Mouse (Mus musculus): ENCODE measurements at regions not wholly inside any gene's neighbourhood (a gene's known extent, or its start where the extent isn't known, plus 50 kb on each side); places are given as distances from the start of the nearest gene placed in this dataset.

DNA sequence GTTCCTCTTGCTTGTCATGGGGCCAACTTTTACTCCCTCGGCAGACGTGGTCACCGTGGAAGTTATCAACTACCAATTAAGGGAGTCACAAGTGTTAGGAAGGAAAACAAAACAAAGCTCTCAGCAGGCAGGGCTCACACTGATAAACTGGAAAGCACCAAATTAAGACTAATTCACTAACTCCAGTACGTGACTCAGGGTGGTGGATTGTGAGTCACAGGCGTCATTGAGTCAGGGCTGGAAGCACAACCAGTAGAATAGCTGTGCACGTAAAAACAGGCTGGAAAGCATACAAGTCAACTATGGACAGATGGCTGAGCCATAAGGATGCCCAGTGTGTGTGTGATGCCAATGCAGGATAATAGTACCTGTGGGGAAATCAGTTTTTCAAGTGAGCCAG, 204.9 kb downstream of the Gja1 start:
- DNase-seq (ENCODE audit: low spot score in 2 of 2), result no peak

GRCm38 (mm10) chr10:56587205-56587604, 210.1 kb downstream of the Gja1 start:
- DNase-seq (ENCODE audit: low spot score in 2 of 2), result no peak

DNA sequence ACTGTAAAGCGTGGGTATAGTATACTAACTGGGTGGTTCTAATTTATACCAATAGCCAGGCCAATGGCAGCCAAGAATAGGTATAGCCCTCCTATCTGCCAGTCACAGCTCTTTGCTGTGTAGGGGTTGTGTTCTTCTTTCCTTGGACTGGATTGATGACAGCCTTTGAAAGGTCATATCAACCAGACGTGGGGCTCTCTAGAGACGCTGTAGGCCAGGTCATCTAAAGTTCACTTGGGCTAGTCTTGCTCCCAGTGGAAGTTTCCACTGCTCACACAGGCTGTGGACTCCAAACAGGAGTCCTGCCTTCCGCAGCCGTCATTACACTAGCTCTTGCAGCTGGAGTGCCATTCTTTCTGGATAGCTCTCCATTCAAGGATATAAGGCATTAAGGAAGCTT, 220.3 kb downstream of the Gja1 start:
- no peak for DNase-seq (ENCODE audit: low spot score in 2 of 2)

DNA sequence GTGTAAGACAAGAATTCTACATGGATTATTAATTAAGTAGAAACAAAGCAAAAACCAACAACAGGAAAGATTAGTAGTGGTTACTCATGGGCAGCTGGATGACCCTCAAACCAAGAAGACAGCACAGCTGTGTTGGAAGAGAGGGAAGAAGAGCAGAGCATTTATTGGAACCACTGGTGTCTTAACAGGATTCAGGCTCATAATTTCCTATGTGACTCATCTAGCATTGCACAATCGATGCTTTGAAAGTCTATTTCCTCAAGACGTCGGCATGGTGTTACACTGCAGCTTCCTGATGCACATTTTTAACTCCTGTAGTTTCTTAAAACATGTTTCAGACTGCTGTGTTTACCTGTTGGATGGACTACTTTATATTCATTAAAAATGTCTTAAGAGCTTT, 221.1 kb downstream of the Gja1 start:
- DNase-seq (ENCODE audit: low spot score in 2 of 2), result no peak

DNA sequence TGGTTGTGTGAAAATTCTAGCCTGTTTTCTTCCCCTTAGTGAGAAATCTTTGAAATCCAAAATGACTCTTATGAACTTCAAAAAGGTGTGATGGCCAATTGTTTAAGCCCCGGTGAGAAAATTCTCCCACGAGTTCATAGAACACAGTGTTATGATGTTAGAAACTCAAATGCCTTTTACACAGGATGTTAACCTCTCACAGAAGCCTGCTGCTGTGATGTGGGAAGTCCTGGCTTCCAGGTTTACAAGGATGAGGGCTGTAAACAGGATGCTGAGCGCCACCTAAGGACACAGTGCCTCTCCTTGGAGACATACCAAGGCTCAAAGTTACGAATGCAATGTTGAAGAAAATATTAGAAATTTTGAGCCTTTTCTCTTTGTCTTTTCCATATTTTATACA, 222.8 kb downstream of the Gja1 start:
- no peak for DNase-seq (ENCODE audit: low spot score in 2 of 2)

DNA sequence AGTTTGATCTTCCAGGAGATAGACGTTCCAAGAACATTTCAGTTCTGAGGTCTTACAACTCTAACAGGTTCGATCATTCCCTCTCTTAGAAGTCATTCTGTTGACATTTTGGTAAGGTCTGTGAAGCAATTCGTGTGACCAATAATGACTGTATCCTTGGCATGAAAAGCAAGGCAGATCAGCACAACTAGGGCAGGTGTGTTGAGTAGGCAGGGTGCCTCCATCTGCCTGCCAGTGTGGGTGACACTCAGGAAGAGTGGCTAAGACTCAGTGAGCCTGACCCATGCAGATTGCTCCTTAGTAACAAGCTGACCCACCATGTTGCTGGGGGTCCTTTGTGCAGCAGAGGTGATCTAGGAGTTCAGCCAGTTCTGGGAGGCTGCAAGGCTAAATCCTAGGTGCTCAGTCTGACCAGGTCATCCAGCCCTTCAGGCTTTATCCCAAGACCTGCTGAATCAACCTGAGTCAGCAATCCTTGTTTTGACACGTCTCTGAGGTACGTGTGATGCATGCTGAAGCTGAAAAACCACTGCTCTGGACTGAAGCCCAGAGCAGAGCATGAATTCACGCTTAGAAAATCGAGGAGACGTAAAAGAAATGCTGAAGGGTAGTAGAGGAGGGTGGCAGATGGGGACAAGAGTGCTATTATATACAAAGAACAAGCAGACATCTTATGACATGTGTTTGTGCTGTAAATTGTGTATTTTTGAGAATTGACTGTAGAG, 234.6 kb downstream of the Gja1 start:
- peak in 1 of 2 experiments; percentile 6 for DNase-seq (ENCODE audit: low spot score in 2 of 2)

DNA sequence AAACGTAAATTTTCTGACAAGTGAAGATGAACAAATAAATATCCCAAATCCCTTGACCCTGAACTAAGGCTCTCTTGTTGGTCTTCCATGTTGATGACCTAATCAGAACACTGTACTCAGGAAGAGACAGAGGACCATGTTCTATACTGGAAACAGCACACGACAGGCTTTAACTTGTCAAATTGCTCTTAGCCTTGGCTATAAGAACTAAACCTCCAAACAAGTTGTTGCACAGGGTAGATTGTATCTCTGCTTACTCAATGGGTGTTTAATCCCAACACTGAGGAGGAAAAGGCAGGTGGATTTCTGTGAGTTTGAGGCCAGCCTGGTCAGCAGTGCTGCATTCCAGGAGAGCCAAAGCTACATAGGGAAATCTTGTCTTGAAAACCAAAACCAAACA, 265.5 kb downstream of the Gja1 start:
- no peak for DNase-seq (ENCODE audit: low spot score in 2 of 2)

GRCm38 (mm10) chr10:56643376-56644135, 266.4 kb downstream of the Gja1 start:
- no peak for DNase-seq (ENCODE audit: low spot score in 2 of 2)

DNA sequence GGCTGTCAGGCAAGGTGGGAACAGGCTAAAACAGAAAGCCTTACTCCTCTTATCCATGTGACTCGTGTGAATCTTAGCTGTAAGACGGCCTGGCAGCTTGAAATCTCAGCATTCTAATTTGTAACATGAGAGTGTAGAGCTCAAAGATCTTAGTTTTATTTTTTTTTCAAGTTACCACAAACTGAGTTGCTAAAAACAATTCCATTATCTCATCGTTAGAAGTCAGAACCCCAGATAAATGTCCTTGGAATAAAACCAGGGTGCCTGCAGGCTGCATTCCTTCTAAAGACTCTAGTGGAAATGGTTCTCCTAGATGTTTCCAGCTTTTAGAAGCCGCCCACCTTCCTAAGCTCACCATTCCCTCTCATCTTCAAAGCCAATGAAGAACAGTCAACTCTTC, 283.4 kb downstream of the Gja1 start:
- DNase-seq (ENCODE audit: low spot score in 2 of 2), result no peak

DNA sequence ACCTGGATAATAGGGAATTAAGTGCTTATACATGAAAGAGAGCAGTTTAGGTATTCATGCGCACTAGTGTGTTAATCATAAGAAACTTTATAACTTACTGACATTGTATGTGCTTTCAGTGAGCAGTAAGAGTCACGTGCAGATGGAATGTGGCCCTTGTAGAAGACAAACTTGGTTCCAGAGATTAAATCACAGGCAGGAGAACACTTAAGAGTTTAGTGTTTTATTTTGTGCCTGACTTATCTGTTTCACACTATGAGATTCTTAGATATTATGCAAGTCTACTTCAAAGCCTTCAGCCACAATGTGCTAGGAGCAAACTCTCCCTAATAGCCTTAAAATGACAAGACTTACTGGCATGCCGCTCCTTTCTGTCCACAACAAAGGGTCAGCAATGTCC, 296.8 kb downstream of the Gja1 start:
- DNase-seq (ENCODE audit: low spot score in 2 of 2), result no peak

GRCm38 (mm10) chr10:56682901-56683300, 305.8 kb downstream of the Gja1 start:
- no peak for DNase-seq (ENCODE audit: low spot score in 2 of 2)

DNA sequence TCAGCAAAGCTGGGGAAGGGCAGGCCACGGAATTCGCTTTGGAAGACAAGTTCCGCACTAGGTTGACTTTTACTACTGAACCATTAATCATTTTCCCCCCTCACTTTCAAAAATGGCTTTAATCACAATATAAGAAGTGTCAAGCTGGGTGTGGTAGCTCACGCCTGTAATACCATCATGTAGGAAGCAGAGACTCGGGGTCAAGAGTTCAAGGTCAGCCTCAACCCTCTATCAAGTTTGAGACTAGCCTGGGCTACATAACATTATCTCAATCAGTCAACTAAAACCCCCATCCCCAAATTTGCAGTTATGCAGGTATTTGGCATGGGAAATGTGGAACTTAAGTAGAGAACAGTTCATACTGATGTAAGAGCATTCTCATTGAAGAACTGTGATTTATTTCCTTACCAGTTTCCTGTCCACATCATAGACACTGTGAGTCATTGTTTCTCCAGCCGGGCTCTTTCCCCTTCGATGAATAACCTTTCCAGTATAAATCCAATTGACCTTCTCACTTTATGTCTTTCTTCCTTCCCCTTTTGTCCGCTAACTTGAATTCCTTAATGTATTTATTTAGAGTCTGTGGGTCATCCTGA, 308.6 kb downstream of the Gja1 start:
- DNase-seq (ENCODE audit: low spot score in 2 of 2), result no peak

GRCm38 (mm10) chr10:56691467-56691866, 314.3 kb downstream of the Gja1 start:
- no peak for DNase-seq (ENCODE audit: low spot score in 2 of 2)

GRCm38 (mm10) chr10:56695100-56695499, 318.0 kb downstream of the Gja1 start:
- no peak for DNase-seq (ENCODE audit: low spot score in 2 of 2)

DNA sequence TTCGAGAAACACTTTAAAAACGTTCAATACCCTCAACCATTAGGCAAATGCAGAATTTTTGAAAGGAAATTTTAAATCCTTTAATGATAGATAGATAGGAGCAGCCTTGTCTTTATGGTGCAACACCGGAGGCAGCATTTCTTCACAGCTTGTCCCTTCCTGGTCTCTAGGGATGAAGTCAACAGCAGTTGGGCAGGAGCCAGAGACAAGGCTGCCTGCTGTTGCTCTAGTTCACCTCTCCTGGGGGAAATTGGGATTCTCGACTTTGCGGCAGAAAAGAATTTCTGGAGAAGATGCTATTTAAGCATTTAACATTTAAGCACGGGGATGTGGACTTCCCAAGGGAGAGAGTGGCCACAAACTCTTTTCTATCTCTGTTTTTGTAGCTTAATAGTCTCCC, 323.0 kb downstream of the Gja1 start:
- peak in 1 of 2 experiments; percentile 21 for DNase-seq (ENCODE audit: low spot score in 2 of 2)

DNA sequence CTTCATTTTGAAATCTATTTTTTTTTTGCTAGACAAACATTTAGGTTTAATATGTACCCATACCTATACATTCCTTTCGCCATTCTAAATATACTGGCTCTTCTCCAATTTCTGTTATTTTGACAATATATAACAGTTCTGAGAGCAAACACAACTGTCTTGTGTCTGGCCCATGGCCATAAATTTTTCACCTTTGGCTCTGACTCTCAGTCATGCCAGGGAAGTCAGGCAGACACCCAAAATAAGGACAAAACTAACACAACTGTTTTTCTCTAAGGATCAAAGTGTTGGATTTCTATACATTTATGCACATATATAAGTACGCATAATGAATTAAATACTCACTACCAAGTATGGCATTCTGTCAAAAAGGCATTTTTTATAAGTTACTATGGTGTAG, 331.3 kb downstream of the Gja1 start:
- DNase-seq (ENCODE audit: low spot score in 2 of 2), result no peak

DNA sequence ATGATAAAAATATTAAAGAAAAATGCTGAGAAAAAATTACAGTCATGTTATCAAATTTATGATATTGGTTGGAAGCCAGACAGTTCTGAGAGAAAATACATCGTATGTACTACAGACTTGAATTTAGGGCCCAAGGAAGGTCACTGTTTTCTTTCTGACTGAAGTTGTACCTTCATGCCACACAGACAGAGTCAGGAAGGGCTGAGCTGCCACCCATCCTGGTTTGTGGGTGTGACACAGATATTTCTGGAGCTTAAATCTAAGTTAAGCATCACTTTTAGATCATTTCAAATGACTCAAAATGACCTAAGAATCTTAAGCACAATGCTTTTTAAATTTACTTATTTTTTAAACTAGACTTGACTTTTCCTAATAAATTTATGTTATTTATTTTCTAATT, 331.8 kb downstream of the Gja1 start:
- no peak for DNase-seq (ENCODE audit: low spot score in 2 of 2)

DNA sequence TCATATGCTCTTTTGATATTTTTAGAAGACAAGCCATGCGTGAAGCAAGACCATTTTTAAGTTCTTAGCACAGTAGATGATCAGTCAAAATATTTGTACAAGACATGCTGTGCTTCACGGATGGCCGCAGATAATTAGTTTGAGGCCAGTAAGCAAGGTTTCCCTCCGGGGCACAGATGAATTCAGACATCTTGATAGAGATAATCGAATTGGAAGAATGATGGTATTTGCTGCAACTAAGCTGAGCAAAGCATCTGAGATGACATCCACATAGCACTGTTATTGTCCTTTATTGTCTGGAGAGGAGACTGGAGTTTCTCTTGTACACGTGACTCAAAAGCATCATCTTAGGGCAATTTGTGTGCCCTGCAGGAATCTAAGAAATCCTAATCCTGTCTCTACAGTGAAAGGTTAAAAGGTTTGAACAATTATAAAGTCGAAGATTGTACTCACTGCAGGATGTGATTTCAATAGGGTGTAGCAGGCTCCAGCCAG, 335.5 kb downstream of the Gja1 start:
- DNase-seq (ENCODE audit: low spot score in 2 of 2), result no peak

DNA sequence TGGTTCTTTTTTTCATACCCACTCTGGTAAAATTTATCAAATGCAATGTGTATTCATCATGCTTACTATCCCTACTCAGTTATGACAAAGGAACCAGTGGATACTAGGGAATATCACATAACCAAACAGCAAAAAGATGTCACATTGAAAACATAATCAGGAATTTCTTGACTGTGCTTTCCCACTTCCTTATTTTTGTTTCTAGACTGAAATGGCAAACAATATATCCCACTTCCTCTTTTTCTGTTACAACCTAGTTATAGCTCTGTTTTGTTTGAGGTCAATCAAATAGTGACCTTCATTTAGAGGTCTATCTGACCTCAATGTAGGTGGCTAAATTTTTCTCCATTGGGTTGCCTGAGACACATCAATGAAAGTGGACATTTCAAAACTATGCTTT, 359.9 kb downstream of the Gja1 start:
- no peak for DNase-seq (ENCODE audit: low spot score in 2 of 2)

- no peak for DNase-seq (ENCODE audit: low spot score in 2 of 2)
Measured at GRCm38 (mm10) chr10:56739621-56740020, 362.5 kb downstream of the Gja1 start.

DNA sequence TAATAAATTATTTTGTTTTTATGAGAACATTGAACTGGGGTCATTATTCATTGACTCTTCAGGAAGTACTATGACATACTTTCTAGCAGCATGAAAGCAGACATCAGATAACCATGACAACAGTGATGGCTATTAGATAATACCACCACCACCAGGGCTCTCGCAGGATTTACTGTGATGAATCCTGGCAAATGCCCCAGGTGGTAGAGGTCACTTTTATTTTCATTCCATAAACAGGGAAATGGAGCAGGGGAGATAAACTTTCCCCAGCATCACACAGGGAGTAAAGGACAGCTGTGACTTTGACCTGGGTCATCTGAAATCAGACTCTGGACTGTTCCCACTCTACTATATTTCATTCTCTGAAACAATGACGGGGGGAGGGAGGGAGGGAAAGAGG, 375.0 kb downstream of the Gja1 start:
- DNase-seq (ENCODE audit: low spot score in 2 of 2), result no peak

DNA sequence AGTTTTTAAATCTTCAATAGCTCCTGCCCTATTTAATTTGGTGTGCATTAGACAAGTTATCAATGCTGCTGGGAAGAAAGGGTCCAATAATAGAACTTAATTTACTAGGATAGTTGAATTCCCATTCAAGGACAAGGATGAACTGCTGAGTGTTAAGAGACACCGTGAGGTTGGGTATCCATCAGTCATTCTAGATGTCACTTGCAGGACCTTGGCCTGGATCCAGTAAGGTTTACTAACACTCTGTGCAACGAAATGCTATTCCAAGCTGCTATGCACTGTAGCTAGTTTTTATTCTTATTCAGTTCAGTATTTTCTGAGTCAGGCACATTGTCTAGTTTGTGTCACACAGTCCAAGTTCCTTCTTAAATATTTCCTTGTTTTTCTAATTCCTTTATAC, 376.4 kb downstream of the Gja1 start:
- DNase-seq (ENCODE audit: low spot score in 2 of 2), result peak in 1 of 2 experiments; percentile 25

Measured in adrenal gland, adult 18-20 months (tissue).